Mouse (Mus musculus) right cerebral cortex, postnatal 10 days (tissue): ENCODE measurements around the gene Sdad1.
"Not testable (repeated sequence)": the region's sequence is repeated elsewhere in the genome, so short reads cannot be mapped to it uniquely, and the experiment has no call there.

Experiments
- DNase-seq, 2 experiments: peaks; one replicate each; pipeline ENCODE4 v3.0.0; 2021; ENCODE audit warnings: low spot score in 2 of 2

The Sdad1 gene

GRCm38 (mm10) chr5:92309681-92310511 lies at the start of gene Sdad1:
Gene Sdad1, minus strand, starts transcription at chr5:92310479.
- peak; percentile 97 to 98 for DNase-seq

GRCm38 (mm10) chr5:92358767-92359455 lies 48.6 kb upstream of the Sdad1 start:
- DNase-seq, result no peak

- DNase-seq, result no peak
Measured at GRCm38 (mm10) chr5:92358033-92358432, 47.8 kb upstream of the Sdad1 start.

GRCm38 (mm10) chr5:92353517-92353916 lies 43.2 kb upstream of the Sdad1 start:
- peak in 1 of 2 experiments; percentile 47 for DNase-seq

- DNase-seq, result not testable (repeated sequence)
Measured at GRCm38 (mm10) chr5:92352716-92353115, 42.4 kb upstream of the Sdad1 start.

GRCm38 (mm10) chr5:92349731-92350130 lies 39.5 kb upstream of the Sdad1 start:
- DNase-seq, result no peak

- peak; percentile 46 to 48 for DNase-seq
Measured at GRCm38 (mm10) chr5:92348794-92349413, 38.6 kb upstream of the Sdad1 start, which contains the start of gene Cxcl10. Gene Cxcl10, minus strand, starts transcription at chr5:92348889.

GRCm38 (mm10) chr5:92345006-92345405 lies 34.7 kb upstream of the Sdad1 start:
- DNase-seq, result no peak

- no peak for DNase-seq
Measured at GRCm38 (mm10) chr5:92340606-92341005, 30.3 kb upstream of the Sdad1 start.

GRCm38 (mm10) chr5:92336743-92337142 lies 26.5 kb upstream of the Sdad1 start:
- no peak for DNase-seq

- DNase-seq, result no peak
Measured at GRCm38 (mm10) chr5:92332359-92332840, 22.1 kb upstream of the Sdad1 start.

- DNase-seq, result no peak
Measured at GRCm38 (mm10) chr5:92331635-92332338, 21.5 kb upstream of the Sdad1 start, which contains the start of gene Art3. Gene Art3, plus strand, starts transcription at chr5:92331827.

- DNase-seq, result no peak
Measured at GRCm38 (mm10) chr5:92331122-92331521, 20.8 kb upstream of the Sdad1 start.

GRCm38 (mm10) chr5:92327929-92328328 lies 17.6 kb upstream of the Sdad1 start, which contains the start of gene Cxcl9:
Gene Cxcl9, minus strand, starts transcription at chr5:92328079.
- DNase-seq, result no peak

- no peak for DNase-seq
Measured at GRCm38 (mm10) chr5:92327367-92327766, 17.1 kb upstream of the Sdad1 start.

- DNase-seq, result no peak
Measured at GRCm38 (mm10) chr5:92323264-92323663, 13.0 kb upstream of the Sdad1 start.

GRCm38 (mm10) chr5:92322612-92323011 lies 12.3 kb upstream of the Sdad1 start:
- DNase-seq, result no peak

GRCm38 (mm10) chr5:92321631-92322400 lies 11.5 kb upstream of the Sdad1 start:
- no peak for DNase-seq

GRCm38 (mm10) chr5:92318596-92318995 lies 8.3 kb upstream of the Sdad1 start:
- DNase-seq, result no peak

- DNase-seq, result no peak
Measured at GRCm38 (mm10) chr5:92318119-92318518, 7.8 kb upstream of the Sdad1 start.

- no peak for DNase-seq
Measured at GRCm38 (mm10) chr5:92313776-92314175, 3.5 kb upstream of the Sdad1 start.
